Mouse (Mus musculus): Measurements from ENCODE around the gene Fhl3.
"Not testable (repeated sequence)": the region's sequence is repeated elsewhere in the genome, so short reads cannot be mapped to it uniquely, and the experiment has no call there.

Gene Fhl3

DNA sequence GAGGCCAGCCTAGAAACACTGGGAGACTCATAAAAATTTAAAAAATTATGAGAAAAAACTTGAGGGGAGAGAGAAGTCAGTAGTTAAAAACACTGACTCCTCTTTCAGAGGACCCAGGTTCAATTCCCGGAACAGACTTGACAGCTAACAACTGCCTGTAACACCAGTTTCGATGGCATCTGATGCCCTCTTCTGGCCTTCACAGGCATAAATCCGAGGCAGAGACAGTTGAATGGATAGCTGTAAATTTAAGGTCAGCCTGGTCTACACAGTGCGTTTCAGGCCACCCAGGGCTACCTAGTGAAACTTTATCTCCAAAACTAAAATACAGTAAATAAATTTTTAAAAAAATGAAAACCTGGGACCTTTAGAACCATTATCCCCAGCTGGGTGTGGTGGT lies 15.5 kb upstream of the Fhl3 start:
- DNase-seq = no peak

DNA sequence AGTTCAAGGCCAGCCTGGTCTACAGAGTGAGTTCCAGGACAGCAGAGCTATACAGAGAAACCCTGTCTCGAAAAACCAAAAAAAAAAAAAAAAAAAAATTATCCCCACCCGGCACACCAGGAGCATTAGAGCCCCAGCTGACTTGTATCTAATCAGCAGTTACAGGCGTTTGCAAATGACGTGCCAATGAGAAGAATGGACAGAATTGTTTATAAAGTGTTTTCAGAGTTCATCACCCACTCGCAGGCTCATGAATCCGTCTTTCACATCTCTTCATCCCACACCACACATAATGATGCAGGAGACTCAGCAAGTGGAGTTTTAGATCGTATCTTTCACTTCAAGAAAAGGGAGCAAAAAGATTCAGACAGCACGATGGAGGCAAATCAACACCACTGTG lies 15.0 kb upstream of the Fhl3 start:
- DNase-seq = no peak

DNA sequence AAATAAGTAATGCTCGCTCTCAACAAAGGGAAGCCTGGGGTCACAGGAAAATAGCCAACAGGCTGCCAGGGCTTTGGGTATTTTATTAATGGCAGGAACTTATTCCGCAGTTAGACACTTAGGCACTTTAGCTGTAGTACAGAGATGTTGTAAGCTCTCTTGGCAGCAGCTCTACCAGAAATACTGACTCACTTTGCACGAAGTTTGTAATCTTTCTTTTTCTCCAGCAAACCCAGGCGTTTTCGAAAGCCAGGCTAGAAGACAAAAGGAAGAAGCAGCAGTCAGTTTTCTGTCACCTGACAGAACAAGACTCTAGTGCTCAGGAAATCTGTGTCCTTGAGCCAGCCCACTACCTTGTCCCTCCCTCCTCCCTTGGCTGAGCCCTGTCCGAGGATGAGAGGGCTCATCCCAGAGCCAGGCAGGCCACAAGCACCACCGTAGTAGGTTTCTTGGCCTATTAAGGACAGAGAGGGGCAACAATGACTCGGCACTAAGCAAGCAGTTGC lies 14.6 kb upstream of the Fhl3 start:
- DNase-seq = no peak

DNA sequence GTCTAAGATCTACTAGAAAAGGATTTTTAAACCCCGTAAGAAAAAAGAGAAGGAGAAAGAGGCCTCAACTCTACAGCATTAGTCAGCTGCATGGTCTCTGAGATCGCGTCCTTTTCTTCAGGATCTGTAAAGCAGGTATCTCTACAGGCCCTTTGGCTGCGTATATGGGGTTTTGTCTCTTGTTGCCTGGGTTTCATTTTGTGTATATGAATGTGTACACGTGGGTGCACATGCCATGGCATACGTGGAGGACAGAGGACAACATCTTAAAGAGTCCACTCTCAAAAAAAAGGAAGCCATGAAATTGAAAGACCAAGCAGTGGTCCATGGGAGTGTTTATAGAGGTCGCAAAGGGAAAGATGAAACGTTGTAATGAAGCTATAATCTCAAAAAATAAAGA lies 9.0 kb upstream of the Fhl3 start:
- DNase-seq = no peak

DNA sequence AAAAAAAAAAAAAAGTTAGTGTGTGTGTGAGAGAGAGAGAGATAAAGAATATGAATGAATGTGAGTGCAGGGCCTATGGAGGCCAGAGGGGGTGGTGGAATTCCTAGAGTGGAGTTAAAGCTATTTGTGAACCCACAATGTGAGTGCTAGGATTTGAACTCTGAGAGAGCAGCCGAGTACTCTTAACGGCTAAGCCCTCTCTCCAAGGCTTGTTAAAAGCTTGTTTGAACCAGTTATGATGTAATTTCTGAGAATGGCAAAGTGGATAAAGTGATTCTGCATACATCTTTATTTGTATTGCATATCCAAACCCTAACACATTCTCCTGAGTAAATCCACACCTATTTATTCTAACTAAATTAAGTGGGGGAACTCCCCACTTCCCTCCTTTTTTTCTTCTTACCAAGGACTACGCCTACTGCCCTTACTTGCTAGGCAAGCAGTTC lies 8.1 kb upstream of the Fhl3 start:
- no peak for DNase-seq

DNA sequence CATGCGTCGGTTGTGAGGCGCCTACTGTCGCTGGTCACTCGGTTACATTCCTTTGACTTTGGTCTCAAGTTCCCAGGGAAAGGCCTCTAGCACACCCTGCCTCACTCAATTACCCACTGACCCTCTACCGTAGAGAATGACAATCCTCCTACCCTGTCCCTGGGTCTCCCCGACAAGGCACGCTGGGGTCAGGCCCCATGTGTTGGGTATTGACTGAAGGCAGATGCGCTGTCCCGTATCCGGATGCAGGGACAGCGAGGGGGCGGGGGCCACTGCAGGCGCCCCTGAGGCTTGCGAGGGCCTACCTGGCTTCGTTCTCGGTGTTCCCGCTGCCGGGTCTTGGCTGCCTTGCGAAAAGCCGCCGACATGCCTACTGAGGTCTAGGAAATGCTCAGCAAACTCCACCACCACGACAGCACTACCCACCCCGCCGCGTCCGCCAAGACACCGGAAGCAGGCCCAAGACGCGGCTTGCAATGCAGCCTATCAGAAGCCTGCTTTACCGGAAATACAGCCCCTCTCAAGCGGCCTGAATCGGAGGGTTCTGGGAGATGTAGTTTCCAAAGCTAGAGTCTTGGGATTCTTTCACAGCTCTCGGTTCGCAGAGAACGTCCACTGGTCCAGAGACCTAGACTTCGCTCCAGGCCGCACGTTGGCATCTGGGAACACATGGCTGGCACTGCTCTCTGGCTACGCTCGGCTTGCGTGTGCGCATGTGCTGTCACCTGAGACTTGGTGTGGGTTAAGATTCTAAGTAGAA lies 7.2 kb upstream of the Fhl3 start, which contains the start of gene Utp11:
TSS of gene Utp11 (minus strand) at position 466 of the 760 bp plus-strand sequence.
- peak; percentile 88 for DNase-seq

DNA sequence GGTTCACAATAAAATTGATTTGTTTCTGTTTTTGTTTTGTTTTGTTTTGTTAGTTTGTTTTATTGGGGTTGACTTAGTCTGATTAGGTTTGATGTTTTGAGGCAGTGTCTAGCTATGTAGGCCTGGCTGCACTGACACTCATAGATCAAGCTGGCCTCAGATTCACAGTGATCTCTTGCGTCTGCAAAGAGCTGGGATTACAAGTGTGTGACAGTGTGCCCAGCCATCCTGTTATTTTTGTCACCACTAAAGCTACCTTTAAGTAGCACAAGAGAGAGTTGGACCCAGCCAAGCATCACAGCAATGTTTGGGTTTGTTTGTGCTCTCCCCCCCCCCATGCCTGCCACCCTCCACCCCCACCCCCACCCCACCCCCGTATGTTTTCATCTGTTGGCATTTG lies 5.9 kb upstream of the Fhl3 start:
- no peak for DNase-seq

DNA sequence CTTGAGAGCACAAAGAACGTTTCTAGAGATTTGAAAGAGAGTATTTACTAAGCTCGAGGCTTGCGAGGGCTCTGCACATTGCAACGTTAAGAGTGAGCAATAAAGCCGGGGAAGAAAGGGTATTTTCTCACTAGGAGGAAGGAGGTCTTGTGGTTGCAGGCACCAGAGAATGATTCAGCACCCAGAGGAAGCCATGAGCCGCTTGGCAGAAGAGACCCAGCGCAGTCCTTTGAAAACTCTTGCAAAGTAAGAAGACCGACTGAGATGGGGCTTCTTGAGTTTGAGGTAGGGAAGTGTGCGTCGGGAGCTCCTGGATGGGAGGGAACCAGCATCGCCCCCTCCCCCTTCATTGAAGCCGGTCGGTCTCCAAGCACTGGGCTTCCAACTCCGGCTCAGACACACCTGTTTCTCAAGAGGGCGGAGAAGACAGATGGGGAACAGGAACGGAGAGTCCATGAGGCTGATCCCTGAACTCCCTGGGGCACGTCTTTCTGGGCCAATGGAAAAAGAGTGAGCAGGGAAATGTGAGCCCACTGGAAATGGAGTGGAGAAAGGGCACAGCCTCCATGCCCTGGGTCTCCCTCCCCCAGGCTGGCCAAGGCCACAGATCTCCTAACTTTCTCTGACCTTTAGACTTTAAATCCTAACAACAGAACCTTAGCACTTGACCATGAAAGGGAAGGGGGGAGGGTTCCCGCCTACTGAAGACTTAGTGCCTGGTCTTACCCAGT lies 4.5 kb upstream of the Fhl3 start:
- DNase-seq = no peak

DNA sequence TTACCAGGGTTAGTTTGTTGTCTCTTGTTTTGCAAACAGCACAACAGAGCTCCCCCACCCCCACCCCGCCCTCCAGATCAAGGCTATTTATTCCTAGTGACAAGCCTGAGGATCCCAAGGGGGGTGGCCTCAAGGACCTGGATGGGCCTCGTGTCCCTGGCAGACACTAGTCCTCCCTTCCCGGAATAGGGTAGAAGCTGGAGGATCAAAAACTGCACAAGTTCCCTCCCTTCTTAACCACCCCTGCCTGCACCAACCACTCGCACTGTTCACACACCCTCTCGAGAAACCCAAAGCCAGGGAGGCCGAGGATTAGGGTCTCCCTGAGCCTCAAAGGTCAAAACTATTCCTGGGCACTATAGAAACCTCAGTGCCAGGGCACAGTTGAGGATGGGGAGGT lies 710 bp upstream of the Fhl3 start:
- DNase-seq = no peak

DNA sequence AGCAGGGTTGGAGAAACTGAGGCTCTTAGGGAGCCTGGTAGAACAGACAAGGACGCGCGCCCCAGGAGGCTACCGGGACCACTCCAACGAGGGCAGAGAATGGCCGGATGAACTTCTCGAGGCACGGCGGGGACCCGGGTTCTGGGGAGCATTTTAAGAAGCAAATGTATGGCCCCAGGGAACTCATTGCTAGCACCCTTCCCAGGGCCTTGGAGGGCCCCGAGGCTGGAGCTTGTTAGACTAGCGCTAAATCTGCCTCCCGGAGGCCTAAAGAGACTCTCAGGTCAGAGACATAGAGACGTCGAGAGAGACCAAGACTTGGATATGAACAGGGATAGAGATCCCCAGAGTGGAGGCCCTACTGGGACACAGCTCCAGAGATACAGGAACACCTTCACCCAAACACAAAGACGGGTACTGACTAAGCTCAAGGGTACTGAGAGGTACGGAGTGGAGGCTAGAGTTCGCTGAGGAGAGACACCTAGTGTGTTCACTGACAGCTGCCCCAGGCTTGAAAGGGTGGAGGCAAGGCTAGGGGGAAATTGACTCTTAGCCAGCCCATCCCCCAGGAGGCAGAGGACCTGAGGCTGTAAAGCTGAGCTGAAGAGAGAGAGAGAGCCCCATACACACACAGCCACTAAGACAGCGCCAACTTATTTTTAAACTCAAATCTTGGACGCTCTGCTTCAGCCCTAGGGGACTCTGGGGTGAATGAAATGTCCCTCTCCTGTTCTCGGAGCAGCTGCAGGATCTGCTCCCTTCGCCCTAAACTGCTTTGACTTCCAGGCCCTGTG lies 748 bp downstream of the Fhl3 start:
- peak; percentile 40 for DNase-seq

DNA sequence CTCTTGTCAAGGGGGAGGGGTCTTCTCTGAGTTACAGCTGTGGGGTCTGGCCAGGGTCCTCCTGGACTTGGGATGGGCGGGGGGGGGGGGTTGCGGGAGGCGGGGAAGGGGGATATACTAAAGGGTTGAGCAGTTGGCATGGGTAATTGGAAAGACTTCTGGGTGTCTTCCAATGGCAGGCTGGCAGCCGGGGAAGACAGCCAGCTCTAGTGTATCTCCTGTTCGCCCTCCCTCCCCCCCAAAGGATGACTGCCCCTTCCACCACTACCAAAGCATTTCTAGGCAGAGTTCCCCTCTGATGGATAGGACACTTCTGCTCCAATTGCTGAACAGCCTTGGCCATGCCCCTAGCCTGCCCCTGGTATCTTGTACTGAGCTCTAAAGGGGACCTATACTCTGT lies 1.4 kb downstream of the Fhl3 start:
- DNase-seq = no peak

DNA sequence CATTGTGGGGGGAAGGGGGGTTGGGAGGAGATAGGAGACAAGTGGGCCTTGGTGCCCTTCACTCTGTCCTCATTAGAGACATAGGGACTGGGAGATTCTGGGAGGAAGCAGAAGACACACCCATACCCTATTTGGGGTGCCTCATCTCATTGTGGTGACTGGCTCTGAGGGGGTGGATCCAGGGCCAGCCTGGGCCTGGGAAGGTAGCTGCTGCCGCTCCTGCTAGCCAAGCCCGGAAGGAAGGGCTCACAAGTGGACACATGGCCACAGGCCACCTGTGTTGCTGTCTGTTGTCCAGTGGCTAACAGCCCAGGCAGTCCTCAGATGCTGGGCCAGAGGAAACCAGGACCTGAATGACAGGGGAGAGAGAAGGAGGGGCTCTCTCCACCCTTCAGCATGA lies 2.9 kb downstream of the Fhl3 start:
- peak; percentile 20 for DNase-seq

DNA sequence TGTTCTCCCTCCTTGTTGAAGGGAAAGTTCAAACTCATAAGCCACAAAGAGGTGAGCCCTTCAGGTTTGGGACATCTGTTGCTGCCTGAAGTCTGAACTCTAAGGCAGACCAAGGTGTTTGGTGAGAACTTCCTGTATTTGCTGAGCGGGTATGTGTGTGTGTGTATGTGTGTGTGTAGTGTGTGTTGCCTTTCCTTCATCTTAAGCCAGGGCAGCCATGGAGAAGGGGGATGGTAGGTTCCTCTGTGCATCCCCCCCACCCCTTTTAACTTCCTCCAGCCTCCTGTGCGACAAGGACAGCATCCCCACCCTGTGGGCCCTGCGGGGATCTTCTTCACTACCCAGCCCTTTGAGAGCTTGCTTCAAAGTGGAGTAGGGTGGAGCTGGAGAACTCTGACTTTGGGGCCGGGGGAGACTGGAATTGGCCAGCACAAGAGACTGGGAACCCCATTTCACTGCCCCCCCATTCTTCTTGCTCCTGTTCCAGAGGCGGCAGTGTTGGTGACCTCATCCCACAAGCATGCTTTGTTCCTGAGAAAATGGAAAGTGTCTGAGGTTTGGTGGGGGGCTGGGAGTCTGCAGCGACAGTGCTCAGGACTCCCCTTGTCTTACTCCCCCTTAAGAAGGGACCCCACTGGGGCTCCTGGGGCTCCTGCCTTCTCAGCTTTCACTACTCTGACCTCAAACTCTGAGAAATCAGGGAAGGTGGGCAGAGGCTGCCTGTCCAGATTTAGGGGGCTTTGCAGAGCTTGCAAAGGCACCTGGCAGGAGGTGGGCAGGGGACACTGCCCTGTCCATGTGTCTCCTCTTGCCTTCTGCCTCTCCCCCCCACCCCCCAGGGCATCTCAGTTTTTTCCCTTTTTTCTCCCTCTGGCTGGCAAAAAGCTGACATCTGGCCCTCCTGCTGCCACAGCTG lies 3.6 kb downstream of the Fhl3 start:
- no peak for DNase-seq

DNA sequence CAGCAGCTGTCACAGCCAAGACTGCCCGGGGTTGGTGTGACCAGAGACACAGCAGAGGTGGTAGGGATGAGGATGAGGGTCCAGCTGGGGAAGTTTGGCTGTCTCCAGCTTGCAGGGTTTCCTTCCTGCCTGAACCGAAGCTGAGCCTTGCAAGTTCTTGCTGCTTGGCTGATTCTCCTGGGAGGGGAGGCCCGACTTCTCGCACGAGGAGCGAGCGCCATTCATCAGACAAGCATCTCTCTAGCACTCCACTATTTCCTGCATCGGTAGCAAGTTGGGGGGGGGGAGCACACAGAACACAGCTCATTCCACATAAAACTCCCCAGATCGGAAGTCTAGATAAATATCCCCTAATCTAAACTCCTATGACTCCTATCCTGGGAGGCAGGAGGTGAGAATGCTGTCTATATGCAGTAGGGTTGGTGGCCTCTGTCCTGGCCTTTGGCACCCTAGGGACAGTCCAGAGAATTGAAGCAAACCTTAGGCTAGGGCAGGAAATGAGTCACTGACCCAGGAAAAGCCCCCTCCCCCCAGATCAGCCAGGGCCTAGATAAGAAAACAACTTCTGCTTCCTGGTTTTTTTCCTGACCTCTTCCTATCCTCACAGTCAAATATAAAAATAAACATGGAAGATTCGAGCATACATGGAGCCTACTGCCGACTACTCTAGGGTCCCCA lies 4.4 kb downstream of the Fhl3 start:
- peak; percentile 36 for DNase-seq

DNA sequence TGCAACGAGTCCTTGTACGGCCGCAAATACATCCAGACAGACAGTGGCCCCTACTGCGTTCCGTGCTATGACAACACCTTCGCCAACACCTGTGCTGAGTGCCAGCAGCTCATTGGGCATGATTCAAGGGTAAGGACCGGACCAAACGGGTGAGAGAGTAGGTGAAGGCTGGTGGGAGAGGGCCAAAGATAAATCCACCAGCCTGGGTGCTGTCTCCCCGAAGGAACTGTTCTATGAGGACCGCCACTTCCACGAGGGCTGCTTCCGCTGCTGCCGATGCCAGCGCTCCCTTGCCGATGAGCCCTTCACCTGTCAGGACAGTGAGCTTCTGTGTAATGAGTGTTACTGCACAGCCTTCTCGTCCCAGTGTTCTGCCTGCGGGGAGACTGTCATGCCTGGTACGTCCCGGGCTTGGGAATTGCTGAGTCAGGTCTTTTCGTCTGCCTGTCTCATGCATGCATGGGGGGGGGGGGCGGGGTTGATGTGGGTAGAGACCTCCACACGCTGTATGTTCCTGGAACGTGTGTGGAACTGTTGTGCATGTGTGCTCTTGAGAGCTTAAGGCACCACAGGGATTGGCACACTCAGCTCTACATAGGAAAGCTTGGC lies 5.3 kb downstream of the Fhl3 start:
- DNase-seq = no peak

DNA sequence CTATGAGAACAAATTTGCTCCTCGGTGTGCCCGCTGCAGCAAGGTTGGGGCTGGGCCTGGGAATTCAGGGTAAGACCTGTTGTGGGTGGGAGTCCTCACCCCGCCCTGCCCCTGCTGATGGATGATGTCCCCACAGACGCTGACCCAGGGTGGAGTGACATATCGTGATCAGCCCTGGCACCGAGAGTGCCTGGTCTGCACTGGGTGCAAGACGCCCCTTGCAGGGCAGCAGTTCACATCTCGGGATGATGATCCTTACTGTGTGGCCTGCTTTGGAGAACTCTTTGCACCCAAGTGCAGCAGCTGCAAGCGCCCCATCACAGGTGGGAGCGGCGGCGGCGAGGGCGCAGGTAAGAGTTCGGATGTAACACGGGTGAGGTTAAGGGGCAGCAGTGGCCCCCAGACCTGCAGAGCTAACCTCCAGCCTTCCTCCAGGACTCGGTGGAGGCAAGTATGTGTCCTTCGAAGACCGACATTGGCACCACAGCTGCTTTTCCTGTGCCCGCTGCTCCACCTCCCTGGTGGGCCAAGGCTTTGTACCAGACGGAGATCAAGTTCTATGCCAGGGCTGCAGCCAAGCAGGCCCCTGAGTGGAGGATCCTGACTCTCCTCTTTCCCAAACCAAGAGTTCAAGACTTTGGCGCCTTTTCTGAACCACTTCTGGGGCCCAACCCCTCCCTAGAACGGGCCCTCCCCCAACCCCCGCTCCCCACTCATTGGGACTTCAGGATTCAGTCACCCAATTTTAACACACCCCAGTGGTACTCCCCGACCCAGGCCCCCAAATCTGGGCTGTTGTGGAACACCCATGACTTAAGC lies 7.1 kb downstream of the Fhl3 start:
- DNase-seq = not testable (repeated sequence)

DNA sequence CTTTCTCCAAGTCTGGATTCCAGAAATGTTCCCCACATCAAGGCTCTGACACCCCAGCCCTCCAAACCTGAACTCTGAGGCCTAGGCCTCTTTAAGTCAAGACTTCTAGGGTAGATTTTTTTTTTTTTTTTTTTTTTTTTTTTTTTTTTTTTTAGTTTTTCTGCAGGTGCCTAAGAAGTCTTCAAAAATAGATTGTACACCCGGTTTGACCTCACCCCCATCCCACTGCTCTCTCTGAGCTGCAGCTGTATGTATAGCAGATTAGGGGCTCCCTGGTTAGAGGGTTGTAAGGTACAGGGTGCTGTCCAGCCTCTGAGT lies 7.7 kb downstream of the Fhl3 start:
- not testable (repeated sequence) for DNase-seq

DNA sequence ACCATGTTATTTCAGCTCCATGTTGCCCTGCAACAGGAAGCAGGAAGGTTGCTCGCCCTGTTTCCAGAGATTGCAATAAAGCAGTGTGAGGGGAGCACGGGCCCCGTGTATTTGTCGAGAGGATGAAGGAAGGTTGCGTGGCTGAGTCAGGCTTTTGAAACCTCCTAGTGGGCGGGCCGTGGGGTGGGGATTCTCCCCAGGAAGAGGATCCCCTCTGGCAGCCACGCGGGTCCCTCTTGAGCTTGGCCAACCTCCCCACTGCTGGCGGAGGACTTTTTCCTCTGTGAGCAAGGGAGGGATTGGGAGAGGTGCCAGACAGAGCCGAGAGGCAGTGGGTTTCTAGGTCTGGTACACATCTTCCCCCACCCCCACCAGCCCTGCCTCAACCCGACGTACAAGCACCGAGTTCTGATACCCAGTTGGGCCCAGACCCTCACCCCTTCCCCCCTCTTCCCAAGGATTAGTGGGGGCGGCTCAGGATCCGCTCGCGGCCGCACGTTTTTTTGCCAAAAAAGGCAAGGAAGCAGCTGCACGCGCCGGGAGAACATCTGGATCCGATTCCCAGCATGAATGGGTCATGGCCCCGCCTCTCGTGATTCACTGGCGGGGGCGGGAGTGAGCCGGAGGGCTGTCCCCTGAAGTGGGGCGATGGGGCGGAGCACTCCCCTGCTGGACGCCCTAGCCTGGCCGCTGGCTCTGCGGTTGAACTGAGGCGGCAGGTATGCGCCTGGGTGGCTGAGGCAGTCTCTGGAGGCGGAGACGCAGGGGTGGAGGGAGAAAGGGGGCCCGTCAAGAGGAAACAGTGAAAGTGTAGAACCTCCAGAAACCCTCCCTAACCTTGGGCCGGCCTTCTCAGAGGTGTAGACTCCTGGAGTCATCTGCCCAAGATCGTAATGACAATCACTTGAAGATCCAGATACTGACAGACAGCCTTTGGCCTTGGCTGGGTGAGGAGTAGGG lies 8.3 kb downstream of the Fhl3 start:
- peak; percentile 92 for DNase-seq

DNA sequence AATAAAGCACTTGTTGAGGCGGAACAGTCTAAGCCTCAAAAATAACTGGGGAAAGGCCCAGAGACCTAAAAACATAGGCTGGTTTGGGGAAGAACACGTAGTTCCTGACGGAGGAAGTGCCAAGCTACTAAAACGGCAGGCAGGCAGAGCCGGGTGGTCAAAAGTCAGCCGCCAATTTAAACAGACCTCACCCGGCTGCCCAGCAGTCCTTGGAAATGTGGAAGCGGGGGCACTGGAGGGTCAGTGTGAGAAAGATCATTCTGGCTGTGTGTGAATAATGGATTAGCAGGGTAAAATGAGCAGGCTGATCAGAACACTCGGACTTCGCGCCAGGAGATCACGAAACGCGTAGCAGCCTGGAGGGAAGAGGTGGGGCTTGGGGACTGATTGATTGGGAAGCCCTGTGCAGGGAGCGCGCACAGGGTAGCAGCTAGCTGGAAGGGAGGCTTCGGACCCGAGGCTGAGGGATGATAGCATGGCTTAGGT lies 9.5 kb downstream of the Fhl3 start:
- peak; percentile 63 for DNase-seq

Data from liver (tissue).